Mouse (Mus musculus) right cerebral cortex, postnatal 10 days (tissue): ENCODE data around the gene Stab2.

Experiments
- DNase-seq, 2 experiments: peaks; one replicate each; pipeline ENCODE4 v3.0.0; 2021; ENCODE audit warnings: low spot score in 2 of 2

The Stab2 gene

GRCm38 (mm10) chr10:86989838-86990237, 18.0 kb downstream of the Stab2 start:
- no peak for DNase-seq

- DNase-seq: peak; percentile 51 to 52
Measured at GRCm38 (mm10) chr10:86976001-86976726, 31.7 kb downstream of the Stab2 start.

GRCm38 (mm10) chr10:86973276-86973675, 34.5 kb downstream of the Stab2 start:
- DNase-seq: no peak

- no peak for DNase-seq
Measured at GRCm38 (mm10) chr10:86972503-86972826, 35.4 kb downstream of the Stab2 start.

GRCm38 (mm10) chr10:86971680-86972502, 35.9 kb downstream of the Stab2 start:
- peak; percentile 56 to 77 for DNase-seq

GRCm38 (mm10) chr10:86969346-86969745, 38.5 kb downstream of the Stab2 start:
- no peak for DNase-seq

- peak in 1 of 2 experiments; percentile 53 for DNase-seq
Measured at GRCm38 (mm10) chr10:86961542-86962466, 46.0 kb downstream of the Stab2 start.

GRCm38 (mm10) chr10:86955299-86955698, 52.5 kb downstream of the Stab2 start:
- DNase-seq: no peak

GRCm38 (mm10) chr10:86952696-86953095, 55.1 kb downstream of the Stab2 start:
- no peak for DNase-seq

- DNase-seq: no peak
Measured at GRCm38 (mm10) chr10:86950806-86951205, 57.0 kb downstream of the Stab2 start.

- no peak for DNase-seq
Measured at GRCm38 (mm10) chr10:86949886-86950285, 57.9 kb downstream of the Stab2 start.

GRCm38 (mm10) chr10:86947541-86947940, 60.3 kb downstream of the Stab2 start:
- DNase-seq: no peak

- DNase-seq: no peak
Measured at GRCm38 (mm10) chr10:86940591-86940990, 67.2 kb downstream of the Stab2 start.

GRCm38 (mm10) chr10:86934376-86934775, 73.4 kb downstream of the Stab2 start:
- DNase-seq: no peak

GRCm38 (mm10) chr10:86933906-86934305, 73.9 kb downstream of the Stab2 start:
- no peak for DNase-seq

GRCm38 (mm10) chr10:86933180-86933695, 74.6 kb downstream of the Stab2 start:
- no peak for DNase-seq

GRCm38 (mm10) chr10:86923602-86924001, 84.2 kb downstream of the Stab2 start:
- DNase-seq: no peak

- DNase-seq: no peak
Measured at GRCm38 (mm10) chr10:86915595-86915994, 92.2 kb downstream of the Stab2 start.

- DNase-seq: no peak
Measured at GRCm38 (mm10) chr10:86908562-86908961, 99.3 kb downstream of the Stab2 start.

- peak; percentile 47 to 72 for DNase-seq
Measured at GRCm38 (mm10) chr10:86907043-86907442, 100.8 kb downstream of the Stab2 start.

GRCm38 (mm10) chr10:86895531-86895930, 112.3 kb downstream of the Stab2 start:
- DNase-seq: no peak

- DNase-seq: no peak
Measured at GRCm38 (mm10) chr10:86891066-86891465, 116.8 kb downstream of the Stab2 start.
